Mouse (Mus musculus): ENCODE results near the gene Mcfd2. TPM values are rescaled to one million over a fixed set of nuclear protein-coding genes. Genes with fewer than 3 reads are reported as not detected.

Gene Mcfd2
- polyA plus RNA-seq (2014; fragmentation: Illumina TruSeq; extraction: RNeasy Lipid Tissue Mini Kit (QIAGEN cat#74804); ENCODE audit: low read depth, low replicate concordance) = 75.2 TPM

GRCm38 (mm10) chr17:87265792-87266186, at the start of gene Mcfd2:
Mcfd2 (minus strand) TSS chr17:87265935.

GRCm38 (mm10) chr17:87282706-87283053, 16.9 kb upstream of the Mcfd2 start, which contains the start of gene Ttc7:
Ttc7 (plus strand) TSS chr17:87282886.

Other genes with a start within 250 kb of the Mcfd2 start
- 4.8 TPM for gene Pigf, start 240.5 kb downstream of the Mcfd2 start, polyA plus RNA-seq (2014; fragmentation: Illumina TruSeq; extraction: RNeasy Lipid Tissue Mini Kit (QIAGEN cat#74804); ENCODE audit: low read depth, low replicate concordance)
- 62.4 TPM for gene Cript, start 240.4 kb downstream of the Mcfd2 start, polyA plus RNA-seq (2014; fragmentation: Illumina TruSeq; extraction: RNeasy Lipid Tissue Mini Kit (QIAGEN cat#74804); ENCODE audit: low read depth, low replicate concordance)
- 16.2 TPM for gene Socs5, start 158.3 kb downstream of the Mcfd2 start, polyA plus RNA-seq (2014; fragmentation: Illumina TruSeq; extraction: RNeasy Lipid Tissue Mini Kit (QIAGEN cat#74804); ENCODE audit: low read depth, low replicate concordance)
- 20.6 TPM for gene Ttc7, start 17.0 kb upstream of the Mcfd2 start, polyA plus RNA-seq (2014; fragmentation: Illumina TruSeq; extraction: RNeasy Lipid Tissue Mini Kit (QIAGEN cat#74804); ENCODE audit: low read depth, low replicate concordance)
- not detected for gene Stpg4, start 161.8 kb upstream of the Mcfd2 start, polyA plus RNA-seq (2014; fragmentation: Illumina TruSeq; extraction: RNeasy Lipid Tissue Mini Kit (QIAGEN cat#74804); ENCODE audit: low read depth, low replicate concordance)
- gene Calm2, start 181.0 kb upstream of the Mcfd2 start, polyA plus RNA-seq (2014; fragmentation: Illumina TruSeq; extraction: RNeasy Lipid Tissue Mini Kit (QIAGEN cat#74804); ENCODE audit: low read depth, low replicate concordance) = 215 TPM

All from heart, adult 10 weeks (tissue).